Mouse (Mus musculus) intestine, postnatal 0 days (tissue): ENCODE results near the gene Bcar1. TPM values are rescaled to one million over a fixed set of nuclear protein-coding genes. Genes with fewer than 3 reads are reported as not detected.

Experiments used
- ATAC-seq: fragments of 200-750 bp; cut with Nextera tagmentation; 2 replicates; pipeline ENCODE4 v1.8.0; 2017; ENCODE audit warnings: mild to moderate bottlenecking, moderate TSS enrichment, moderate library complexity
- H3K27ac ChIP-seq: fragments of 300-500 bp; sonication (generic); 2 replicates; pipeline ENCODE4 v1.5.1; 2014; ENCODE audit warnings: mild to moderate bottlenecking, low read depth, low read length, moderate library complexity
- H3K27me3 ChIP-seq: fragments of 300-500 bp; sonication (generic); replicated peaks from 2 replicates; pipeline ENCODE4 v1.6.1; 2014; ENCODE audit warnings: low read length, mixed read lengths; ENCODE audit not compliant: control insufficient read depth, insufficient read depth
- H3K36me3 ChIP-seq: fragments of 300-500 bp; sonication (generic); 2 replicates; pipeline ENCODE4 v1.6.1; 2014; ENCODE audit warnings: mild to moderate bottlenecking, moderate library complexity; ENCODE audit not compliant: control insufficient read depth, insufficient read depth
- H3K4me1 ChIP-seq: fragments of 300-500 bp; sonication (generic); replicated peaks from 2 replicates; pipeline ENCODE4 v1.6.1; 2014; ENCODE audit warnings: antibody characterized with exemption, low read length, mixed read lengths; ENCODE audit not compliant: control insufficient read depth, insufficient read depth
- H3K4me2 ChIP-seq: fragments of 300-500 bp; sonication (generic); replicated peaks from 2 replicates; pipeline ENCODE4 v1.6.1; 2014; ENCODE audit warnings: low read depth, mild to moderate bottlenecking, moderate library complexity
- H3K4me3 ChIP-seq: fragments of 300-500 bp; sonication (generic); 2 replicates; pipeline ENCODE4 v1.5.1; 2014; ENCODE audit warnings: low read depth, low read length
- H3K9ac ChIP-seq: fragments of 300-500 bp; sonication (generic); 2 replicates; pipeline ENCODE4 v1.6.1; 2014; ENCODE audit warnings: mild to moderate bottlenecking, low read depth, low read length
- H3K9me3 ChIP-seq: fragments of 300-500 bp; sonication (generic); 2 replicates; pipeline ENCODE4 v1.6.1; 2016; ENCODE audit warnings: mixed run types; ENCODE audit not compliant: control insufficient read depth
- CTCF ChIP-seq: sonication (generic); IDR thresholded peaks from 2 replicates; pipeline ENCODE4 v1.5.1; 2016; ENCODE audit warnings: low read depth, mild to moderate bottlenecking, control low read depth, antibody characterized with exemption, moderate library complexity
- WGBS: fragments of 180-500 bp; shearing (Covaris S2); extraction: QIAGEN DNeasy Blood & Tissue Kit; methylation state at CpG from one replicate; pipeline ENCODE4 v1.1.7; 2014; 5-methylcytosine and 5-hydroxymethylcytosine counted together
- polyA plus RNA-seq: library from polyadenylated mRNA; unstranded; fragments of >200 nt; fragmentation: Nextera tagmentation; extraction: Ambion mirVana; gene quantifications from 2 replicates; pipeline ENCODE4 v1.2.1, GENCODE M21; 2015

Bcar1 gene
- polyA plus RNA-seq, 1 experiment from 2014 or later = 38.8 TPM

DNA sequence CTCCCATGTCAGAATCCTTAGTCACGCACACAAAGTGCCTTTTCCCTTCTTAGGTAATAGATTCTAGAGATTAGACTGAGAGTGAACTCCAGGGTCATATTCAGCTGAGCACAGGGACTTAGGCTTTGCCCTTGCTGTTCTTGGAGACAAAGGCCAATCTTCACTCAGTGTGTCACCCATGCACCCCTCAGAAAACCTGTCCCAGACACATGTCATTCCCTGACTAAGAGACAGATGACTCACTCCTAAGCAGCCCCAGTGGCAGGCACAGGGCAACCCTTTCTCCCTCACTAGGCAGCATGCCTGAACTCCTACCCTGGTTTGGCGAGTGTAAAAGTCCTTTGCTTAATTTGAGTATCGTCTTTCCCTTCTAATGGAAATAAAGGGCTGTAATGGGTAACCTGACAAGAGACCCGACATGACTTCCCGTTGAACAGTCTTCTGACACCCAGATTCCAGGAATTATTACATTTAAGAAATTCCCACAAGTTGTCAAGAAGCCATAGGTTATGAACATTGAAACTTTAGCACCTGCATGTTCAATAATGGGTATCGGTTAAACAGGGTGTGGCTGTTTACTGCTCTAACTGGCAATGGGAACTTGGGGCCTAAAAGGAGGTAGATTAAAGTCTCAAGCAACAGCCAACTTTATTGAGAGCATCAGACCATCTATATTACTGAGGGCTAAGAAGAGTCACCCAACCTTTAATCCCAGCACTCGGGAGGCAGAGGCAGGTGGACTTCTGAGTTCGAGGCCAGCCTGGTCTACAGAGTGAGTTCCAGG is 4.4 kb upstream of the Bcar1 start:
- WGBS = 42% methylated on average over 8 of the region's 8 CpGs
- H3K9ac ChIP-seq = no peak overlapping the region
- no peak overlapping the region for H3K4me3 ChIP-seq
- H3K27me3 ChIP-seq = no peaks in the 10 kb centered on the region
- no peak for TF ChIP-seq CTCF
- H3K9me3 ChIP-seq = no peaks in the 10 kb centered on the region
- H3K4me1 ChIP-seq = peaks cover 10% of the 10 kb centered on the region
- peak; percentile 92 for ATAC-seq
- H3K36me3 ChIP-seq = no peaks in the 10 kb centered on the region
- H3K4me2 ChIP-seq = no peak overlapping the region
- peak overlapping the region; percentile 76 for H3K27ac ChIP-seq

GRCm38 (mm10) chr8:111746582-111747465 is 3.2 kb upstream of the Bcar1 start:
- Histone ChIP-seq H3K4me3 (no peak overlapping the region), H3K36me3 (no peaks in the 10 kb centered on the region), H3K27ac (peak overlapping the region; percentile 83), H3K27me3 (no peaks in the 10 kb centered on the region), H3K9me3 (no peaks in the 10 kb centered on the region), H3K4me1 (peaks cover 16% of the 10 kb centered on the region), H3K9ac (no peak overlapping the region), H3K4me2 (no peak overlapping the region)
- 45% methylated on average over 13 of the region's 13 CpGs for WGBS
- no peak for ATAC-seq
- TF ChIP-seq CTCF = no peak

DNA sequence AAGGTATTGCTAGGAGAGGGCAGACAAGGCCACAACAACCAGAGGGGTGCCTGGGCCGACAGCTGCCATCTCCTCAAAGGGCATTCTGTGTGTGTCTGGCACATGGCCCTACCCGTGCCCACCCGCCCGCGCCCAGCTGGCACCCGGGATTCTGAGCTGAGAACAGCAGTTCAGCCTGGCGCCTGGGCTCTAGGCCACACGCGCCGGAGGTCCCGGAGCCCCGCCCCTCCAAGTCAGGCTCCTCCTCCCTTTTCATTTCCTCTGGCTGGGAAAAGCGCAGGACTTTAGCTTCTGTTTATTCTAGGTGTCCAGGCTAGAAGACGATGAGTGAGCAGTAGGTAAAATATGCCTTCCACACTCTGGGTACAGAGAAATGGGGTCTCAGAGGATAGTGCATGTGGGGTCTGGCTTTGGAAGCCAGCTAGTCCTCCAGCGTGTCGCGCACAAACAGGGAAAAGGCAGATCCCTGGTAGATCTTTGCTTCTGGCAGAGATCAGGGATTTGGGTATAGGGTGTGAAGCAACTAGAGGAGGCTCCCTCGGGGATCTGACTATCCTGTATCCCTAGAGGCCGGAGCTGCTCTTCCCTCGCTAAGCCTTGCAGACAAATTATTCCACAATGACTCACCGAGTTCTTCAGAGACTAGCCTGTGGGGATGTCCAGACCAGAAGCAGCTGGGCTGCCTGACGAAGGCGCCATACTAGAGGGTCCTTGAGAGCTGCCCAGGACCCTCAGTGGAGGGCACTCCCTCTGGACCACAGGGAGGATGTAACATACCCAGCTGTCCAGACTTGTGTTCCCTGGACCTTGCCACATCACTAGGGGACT is 2.2 kb upstream of the Bcar1 start:
- no peaks in the 10 kb centered on the region for H3K27me3 ChIP-seq
- 5% methylated on average over 23 of the region's 23 CpGs for WGBS
- TF ChIP-seq CTCF = no peak
- H3K27ac ChIP-seq = peak overlapping the region; percentile 83
- ATAC-seq = peak; percentile 25
- H3K4me2 ChIP-seq = peak overlapping the region; percentile 54
- H3K9ac ChIP-seq = peak overlapping the region; percentile 44; the same call in 1 of the 2 replicates
- H3K4me1 ChIP-seq = peaks cover 19% of the 10 kb centered on the region
- no peaks in the 10 kb centered on the region for H3K36me3 ChIP-seq
- H3K4me3 ChIP-seq = peak overlapping the region; percentile 22; the same call in 1 of the 2 replicates
- H3K9me3 ChIP-seq = no peaks in the 10 kb centered on the region

- H3K4me1 ChIP-seq = peaks cover 21% of the 10 kb centered on the region
- no peak for TF ChIP-seq CTCF
Observed at GRCm38 (mm10) chr8:111745086-111745485, 1.5 kb upstream of the Bcar1 start.

DNA sequence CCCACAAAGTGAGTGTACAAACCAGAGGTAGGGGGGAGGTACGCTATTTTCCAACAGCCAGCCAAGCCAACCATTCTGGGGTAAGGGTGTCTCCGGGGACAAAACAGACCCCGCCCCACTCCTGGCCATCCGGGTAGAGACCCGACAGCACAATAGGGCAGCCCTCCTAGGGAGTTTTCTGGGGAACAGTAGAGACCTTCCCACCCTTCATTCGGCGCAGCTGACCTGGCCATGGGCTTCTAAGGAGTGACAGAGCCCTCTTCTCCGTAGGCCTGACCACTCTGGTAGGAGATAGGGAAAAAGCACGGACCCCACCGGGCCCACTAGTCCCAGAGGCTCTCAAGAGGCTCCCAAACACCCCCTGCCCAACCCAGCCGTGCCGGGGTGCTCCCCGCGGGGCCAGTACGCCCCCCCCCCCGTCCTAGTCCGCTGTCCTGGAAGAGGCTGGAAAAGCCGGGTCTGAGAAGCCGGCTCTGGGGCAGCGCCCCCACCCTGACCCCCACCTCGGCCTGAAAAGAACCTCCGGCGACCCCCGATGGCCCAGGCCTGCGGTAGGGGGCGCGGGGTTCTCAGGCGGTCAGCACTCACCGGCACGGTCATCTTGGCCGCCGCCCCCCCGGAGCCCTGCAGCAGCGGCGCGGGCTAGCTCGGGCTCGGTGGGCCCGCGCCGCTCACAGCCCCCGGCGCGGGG is 363 bp downstream of the Bcar1 start:
- H3K27ac ChIP-seq = peak overlapping the region; percentile 95
- H3K4me3 ChIP-seq = peak overlapping the region; percentile 88
- peak overlapping the region; percentile 80 for H3K4me2 ChIP-seq
- 0 out of 2 replicates have a peak, but pooled peaks have one; percentile 7 for TF ChIP-seq CTCF
- no peak for ATAC-seq
- peaks cover 31% of the 10 kb centered on the region for H3K4me1 ChIP-seq
- H3K27me3 ChIP-seq = no peaks in the 10 kb centered on the region
- no peaks in the 10 kb centered on the region for H3K9me3 ChIP-seq
- H3K9ac ChIP-seq = peak overlapping the region; percentile 85
- 1% methylated on average over 34 of the region's 44 CpGs for WGBS
- H3K36me3 ChIP-seq = no peaks in the 10 kb centered on the region

More at GRCm38 (mm10) chr8:111745086-111745485, 1.5 kb upstream of the Bcar1 start:
- ATAC-seq = no peak
- H3K27ac ChIP-seq = peak overlapping the region; percentile 83; the same call in 1 of the 2 replicates
- no peaks in the 10 kb centered on the region for H3K9me3 ChIP-seq
- H3K9ac ChIP-seq = peak overlapping the region; percentile 44; the same call in 1 of the 2 replicates
- H3K4me2 ChIP-seq = peak overlapping the region; percentile 54; the same call in 1 of the 2 replicates
- no peaks in the 10 kb centered on the region for H3K36me3 ChIP-seq
- no peaks in the 10 kb centered on the region for H3K27me3 ChIP-seq
- WGBS = 75% methylated on average over 5 of the region's 5 CpGs
- no peak overlapping the region for H3K4me3 ChIP-seq
